Mouse (Mus musculus) right cerebral cortex, postnatal 36 days (tissue): Measurements from ENCODE around the gene Creb3.
"Not testable (repeated sequence)": the region's sequence is repeated elsewhere in the genome, so short reads cannot be mapped to it uniquely, and the experiment has no call there.

ENCODE experiments used
- DNase-seq, 2 experiments: peaks; one replicate each; pipeline ENCODE4 v3.0.0; 2022; ENCODE audit warnings: low spot score in 2 of 2, mixed read lengths in 1 of 2

The Creb3 gene

DNA sequence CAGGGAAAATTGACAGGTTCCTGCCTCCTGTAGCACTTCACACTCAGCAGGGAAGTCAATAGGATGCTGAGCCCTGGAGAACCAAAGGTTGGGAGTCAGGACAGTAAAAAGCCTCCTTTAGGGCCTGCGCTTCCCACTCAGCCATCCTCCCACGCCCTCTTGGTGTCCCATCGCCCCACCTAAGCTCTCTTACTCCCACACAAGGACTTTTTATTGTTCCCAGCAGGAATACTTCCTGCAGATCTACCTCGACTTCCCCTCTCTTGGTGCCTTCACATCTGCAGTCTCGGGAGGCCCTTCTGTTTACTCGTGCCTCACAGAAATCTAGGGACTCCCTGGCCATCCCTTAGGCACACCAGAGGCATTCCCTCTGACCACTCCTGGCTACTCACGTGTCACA lies 21.3 kb downstream of the Creb3 start:
- no peak for DNase-seq

DNA sequence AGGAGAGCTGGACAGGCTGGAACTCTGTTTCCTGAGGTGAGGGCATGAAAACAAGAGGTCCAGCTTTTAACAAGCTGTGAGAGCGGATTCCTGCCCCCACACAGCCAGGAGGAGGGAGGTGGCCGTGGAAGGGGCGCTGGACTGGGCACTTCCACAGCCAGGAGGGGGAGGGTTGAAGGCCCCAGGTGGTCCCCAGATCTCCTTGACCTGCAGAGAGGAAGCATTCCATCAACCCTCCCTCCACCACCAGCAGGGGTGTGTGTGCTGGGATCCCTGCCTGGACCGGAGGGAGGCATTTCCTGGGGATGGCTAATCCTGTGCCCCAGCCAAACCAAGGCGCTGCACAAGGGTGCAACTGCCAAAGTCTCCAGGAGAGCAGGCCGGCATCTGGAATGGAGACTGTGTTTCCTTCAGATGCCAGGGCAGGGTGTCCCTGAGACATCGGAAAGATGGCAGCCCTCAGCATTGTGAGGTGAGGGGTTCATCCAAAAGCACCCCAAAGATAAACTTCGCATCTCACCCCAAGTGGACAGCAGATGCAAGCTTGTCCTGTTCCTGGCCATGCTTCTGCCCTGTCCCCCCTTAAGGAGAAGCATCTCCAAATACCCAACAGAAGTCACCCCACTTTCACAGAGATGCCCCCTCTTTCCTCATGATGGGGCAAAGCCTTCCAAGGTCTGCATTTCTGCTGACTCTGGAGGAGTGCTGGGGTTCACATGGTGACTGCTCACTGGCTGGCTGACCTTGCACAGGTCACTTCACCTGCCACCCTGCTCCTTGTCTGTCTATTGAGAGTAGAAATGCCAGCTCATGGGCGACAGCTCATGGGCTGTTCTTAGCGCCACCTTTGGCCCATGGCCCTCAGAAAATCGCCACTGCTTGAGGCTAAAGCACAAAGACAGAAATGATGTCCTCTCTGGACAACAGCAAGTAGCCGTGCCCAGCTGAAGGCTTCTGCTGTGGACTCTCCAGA lies 22.6 kb downstream of the Creb3 start, which contains the start of gene Msmp:
Gene Msmp (minus strand): TSS at position 51 of the 973 bp plus-strand sequence.
- DNase-seq: no peak

DNA sequence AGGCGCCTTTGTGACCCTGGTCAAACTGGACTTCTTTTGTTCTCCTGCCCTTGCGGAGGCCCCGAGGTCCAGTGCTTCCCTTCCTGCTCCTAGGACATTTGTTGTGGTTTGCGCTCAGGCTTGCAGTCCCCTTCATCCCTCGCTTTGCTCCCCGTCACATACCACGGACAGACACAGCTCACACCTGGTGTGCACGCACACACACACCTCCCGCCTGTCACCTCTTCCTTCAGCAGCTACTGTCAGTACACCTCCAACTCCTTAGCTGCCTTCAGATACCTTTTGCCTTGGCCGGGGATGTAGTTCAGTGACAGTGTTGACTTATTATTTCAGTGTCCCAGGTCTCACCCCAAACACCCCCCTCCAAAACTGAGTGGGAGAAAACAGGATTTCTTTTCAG lies 23.6 kb downstream of the Creb3 start:
- DNase-seq: no peak

DNA sequence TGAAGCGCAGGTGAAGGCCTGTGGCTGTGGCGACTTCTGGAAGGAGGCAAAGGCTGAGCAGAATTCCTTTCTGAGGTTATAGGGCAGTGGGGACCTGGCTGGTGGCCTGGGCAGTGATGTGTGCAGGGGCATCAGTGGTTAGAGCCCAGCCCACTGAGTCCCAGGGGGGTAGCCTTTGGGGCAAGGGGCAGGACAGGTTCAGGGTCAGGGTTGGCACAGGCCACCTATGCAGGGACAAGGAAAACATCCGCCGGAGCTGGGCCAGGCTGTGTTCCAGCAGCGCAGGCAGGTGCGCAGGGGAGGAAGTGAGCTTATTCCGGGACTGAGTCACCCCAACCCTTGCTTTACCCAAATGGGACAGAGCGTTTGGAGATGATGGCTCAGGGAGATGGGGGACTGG lies 24.3 kb downstream of the Creb3 start:
- DNase-seq: no peak

DNA sequence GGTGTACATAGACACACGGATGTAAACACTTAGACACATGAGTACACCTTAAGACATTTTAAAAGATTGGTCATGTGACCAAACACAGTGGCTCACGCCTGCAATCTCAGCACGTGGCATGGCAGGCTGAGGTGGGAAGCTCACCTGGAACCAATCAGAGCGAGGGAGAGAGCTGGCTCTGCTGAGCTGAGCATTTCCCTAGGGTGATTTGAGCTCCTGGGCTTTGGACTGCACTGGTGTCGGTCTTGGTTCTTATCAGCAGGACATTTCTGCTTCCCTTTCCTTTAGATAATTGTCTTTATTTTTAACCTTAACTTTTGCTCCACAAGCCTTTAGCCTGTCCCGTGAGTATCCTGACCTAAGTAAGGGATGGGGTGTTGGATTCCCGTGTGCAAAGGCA lies 25.5 kb downstream of the Creb3 start:
- DNase-seq: no peak

DNA sequence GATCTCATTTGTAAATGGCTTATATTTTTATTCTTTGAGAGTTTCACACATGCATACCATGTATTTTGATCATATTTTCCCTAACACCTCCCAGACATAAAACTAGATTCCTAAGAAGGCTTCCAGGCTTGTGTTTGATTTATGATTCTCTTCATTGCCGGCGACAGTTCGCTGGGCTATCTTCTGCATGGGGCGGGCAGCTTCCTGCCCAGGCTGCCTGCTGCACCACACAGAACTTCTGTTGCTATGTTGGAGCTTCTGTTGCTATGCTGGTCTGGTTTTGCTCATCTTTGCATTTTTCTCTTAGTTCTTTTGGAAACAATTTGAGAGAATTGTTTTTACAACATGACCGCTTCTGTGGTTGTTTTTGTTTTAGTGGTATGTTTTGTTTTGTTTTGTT lies 29.4 kb downstream of the Creb3 start:
- no peak for DNase-seq

DNA sequence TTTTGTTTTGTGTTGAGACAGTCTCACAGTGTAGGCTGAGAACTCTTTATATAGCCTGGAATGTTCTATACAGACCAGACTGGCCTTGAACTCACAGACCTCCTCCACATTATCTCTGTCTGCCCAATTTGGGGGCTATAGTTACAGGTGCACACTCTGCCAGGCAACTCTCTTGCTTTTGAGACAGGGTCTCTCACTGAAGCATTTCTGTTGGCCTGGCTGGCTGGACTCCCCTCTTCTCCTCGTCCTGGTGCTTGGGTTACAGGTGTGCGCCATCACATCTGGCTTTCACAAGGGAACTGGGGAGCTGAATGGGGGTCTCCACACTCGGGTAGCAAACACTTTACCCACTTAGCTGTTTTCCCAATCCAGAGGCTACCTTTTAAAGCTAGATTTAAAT lies 29.8 kb downstream of the Creb3 start:
- no peak for DNase-seq

DNA sequence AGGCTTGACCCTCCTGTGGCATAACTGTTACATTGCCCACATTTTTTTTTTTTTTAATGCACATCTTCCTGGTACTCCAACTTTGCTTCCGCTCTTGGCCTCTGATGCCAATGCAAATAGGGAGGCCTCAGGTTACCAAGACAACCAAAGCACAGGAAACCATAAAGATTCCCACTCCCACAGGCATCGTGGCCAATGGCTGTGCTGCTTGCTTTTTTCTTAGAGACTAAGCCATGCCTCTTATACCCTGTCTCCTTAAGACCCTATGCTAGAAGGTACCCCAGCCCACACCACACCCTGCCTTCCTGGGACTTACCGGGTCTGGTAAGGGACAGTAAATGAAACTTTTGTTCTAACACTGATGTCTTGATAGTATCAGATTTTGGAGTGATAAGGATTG lies 31.3 kb downstream of the Creb3 start:
- no peak for DNase-seq

DNA sequence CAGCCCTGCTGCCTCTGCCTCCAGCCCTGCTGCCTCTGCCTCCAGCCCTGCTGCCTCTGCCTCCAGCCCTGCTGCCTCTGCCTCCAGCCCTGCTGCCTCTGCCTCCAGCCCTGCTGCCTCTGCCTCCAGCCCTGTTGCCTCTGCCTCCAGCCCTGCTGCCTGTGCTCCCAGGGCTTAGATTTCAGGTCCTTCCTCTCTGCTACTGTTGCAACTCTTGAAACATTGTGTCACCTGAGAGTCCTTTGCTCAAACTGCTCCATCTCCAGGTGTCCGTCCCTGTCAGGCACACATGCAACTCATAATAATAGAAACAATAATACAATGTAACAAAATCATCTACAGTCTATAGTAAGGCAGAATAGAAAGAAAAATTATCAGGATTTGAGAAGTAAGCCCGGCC lies 34.5 kb downstream of the Creb3 start:
- DNase-seq: not testable (repeated sequence)

DNA sequence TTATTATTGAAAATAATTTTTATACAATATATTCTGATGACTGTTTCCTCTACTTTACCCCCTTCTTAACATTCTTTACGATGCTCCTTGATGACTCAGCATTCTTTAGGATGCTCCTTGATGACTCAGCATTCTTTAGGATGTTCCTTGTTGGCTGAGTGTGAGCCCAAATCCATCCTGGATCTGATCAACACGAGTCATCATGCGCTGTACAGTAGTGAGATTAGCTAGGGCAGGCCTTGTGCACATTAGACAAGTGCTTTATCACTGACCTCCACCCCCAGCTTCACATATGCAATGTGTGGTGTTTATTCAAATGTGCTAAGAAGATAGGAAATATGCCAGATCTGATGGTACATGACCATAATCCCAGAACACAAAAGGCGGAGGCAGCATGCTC lies 36.1 kb downstream of the Creb3 start:
- DNase-seq: no peak

DNA sequence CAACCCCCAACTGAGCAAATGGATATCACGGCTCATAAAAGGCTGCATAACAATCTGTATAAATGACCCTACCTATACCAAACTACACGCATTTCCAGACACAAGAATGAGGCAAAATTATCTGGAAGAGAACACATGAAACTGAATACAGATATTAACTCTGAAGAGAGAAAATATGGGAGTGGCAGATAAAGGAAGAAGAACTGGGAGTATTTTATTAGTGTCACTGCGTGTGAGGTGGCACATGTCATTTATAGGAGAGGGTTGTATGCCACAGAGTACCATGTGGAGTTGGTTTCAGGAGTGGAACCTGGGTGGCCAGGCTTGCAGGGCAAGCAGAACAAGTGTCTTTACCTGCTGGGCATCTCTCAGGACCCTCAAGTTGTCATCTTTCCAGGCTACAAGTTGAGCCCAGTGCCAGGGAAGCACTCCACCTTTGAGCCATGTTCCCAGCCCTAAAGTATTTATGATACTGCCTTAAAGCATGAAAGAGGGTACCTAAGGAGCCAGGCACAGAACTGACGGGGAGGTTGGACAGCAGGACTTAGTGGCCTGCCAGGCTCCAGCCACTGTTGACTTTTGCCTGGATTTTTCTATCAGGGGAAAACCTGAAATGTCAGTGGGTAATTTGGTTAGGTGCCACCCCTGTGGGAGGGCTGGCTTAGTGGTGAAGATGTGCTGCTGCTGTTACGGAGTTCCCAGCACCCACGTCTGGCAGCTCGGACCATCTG lies 36.7 kb downstream of the Creb3 start:
- no peak for DNase-seq

DNA sequence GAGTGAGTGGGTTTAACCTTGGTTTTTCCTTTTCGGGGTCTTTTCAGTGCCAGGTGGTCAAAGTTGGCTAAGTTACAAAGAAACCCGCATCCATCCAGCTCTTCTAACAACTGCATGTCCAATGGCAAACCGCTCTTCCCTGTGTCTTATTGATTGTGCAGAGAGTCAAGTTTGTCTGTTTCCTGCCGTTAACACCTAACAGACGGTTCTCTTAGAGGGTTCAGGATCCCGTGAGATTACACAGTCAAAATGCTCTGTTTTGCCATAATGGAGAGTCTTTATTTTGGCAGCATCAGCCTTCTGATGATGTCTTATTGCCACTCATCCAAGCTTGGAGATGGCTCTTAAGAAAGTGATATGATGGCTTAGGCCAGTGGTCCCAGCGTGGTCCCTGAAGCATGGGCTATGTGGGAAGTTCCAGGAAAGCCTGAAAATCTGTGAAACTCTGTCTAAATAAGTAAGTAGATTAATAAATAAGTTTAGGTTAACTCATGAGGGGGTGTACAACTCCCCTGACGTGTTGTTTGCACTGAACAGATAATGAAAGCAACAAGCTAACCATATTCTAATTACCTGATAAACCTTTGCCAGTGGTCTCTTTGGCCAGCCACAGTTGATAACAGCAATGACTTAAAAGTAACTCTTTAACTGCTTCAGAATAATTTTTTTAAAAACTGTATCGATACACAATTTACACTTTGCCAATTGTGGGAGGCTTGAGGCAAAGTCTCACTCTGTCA lies 38.2 kb downstream of the Creb3 start:
- DNase-seq: no peak

DNA sequence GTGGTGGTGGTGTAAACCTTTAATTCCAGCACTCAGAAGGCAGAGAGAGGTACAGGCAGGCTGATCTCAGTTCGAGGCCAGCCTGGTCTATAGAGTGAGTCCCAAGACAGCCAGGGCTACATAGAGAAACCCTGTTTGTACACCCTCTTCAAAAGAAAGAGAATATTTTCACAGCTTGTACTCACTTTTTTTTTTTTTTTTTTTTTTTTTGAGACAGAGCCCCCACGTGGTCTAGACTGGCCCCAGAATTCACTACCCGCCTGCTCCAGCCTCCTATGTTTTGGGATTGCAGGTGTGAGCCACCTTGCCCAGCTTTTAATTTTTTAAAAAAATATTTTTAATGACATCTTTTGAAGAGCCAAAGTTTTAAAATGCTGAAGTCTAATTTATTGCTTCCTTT lies 42.0 kb downstream of the Creb3 start:
- DNase-seq: no peak

DNA sequence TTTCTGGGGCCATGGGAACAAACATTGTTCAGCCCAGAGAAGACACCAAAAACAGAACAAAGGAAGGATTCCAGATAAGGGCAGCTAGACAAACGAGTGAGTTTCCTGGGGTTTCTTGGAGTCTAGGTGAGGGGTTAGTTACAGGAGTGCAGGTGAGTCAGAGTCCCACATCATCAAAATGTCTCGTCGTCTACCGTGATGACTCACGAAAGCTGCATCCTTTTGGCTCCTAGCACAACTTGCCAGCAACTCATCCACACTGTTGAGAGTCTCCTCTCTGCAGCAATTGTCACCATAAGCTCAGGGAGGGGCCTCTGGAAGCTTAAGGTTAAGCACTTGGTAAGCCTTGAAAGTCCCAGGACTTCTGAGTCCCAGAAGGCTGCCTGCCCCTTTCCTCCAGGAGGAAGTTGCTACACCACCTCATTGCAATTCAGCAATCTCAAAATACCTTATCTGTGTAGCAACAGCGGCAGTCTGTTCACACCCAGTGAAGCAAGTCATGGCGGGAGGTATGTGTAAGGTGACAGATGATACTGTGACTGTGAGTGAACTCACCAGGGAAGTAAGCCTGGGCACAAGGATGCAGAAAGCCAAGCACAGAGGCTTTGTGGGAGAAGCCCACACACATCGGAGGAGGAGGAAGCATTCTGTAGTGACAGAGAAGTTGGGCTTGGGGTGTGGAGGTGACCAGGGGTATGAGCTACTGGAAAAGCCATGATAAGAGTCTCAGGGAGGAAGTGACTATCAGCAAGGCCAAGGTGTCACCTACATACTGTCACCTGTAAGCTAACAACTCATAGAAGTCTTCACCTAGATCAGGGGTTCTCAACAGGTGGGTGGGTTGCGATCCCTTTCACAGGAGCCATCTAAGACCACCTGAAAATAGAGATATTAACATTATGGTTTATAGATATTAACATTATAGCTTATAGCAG lies 42.9 kb downstream of the Creb3 start:
- no peak for DNase-seq

DNA sequence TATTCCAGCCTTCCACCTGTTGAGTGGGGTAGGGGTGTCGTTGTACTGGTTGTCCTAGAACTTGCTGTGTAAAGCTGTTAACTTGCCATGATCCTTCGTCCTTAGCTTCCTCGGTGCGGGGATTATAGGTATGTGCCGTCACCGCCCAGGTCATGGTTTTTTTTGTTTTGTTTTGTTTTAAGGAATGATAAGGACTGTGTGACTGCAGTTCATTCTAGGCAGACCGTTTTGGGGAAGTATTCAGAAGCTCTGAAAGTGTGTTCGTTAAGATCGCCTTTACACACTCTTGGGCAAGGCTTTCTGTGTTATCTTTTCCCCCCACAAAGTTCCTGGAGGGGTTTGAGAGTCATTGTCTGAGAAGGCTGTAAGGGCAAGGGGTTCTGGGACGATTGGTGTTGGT lies 50.4 kb downstream of the Creb3 start:
- no peak for DNase-seq

DNA sequence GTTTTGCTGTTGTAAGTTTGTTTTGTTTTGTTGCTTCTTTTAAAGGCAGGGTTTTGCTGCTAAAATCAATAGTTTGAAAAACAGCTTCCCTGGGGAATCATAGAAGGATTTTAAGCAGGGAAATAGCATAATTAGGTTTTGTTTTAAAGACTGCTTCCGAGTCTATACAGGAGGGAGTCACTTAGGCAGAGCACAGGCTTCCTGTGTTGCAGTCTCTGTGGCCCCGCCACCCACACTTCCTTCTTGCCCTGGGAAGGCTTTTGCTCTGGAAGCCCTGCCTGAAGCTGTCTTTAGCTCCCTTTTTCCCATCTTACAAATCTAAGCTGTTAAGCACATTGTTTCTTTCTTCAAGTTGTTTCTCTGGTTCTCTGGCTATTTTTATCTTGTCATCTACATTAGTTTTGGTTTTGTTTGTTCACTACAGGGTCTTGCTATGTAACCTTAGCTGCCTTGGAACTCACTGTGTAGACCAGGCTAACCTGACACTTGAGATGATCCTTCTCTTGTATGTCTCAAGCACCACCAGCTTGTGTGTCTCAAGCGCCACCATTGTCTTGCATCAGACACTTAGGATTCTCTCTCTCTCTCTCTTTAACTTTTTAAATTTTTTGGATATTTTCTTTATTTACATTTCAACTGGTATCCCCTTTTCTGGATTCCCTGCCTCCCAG lies 51.1 kb downstream of the Creb3 start:
- DNase-seq: no peak
